Mouse (Mus musculus): ENCODE measurements around the gene Gdf11.

Gene Gdf11

DNA sequence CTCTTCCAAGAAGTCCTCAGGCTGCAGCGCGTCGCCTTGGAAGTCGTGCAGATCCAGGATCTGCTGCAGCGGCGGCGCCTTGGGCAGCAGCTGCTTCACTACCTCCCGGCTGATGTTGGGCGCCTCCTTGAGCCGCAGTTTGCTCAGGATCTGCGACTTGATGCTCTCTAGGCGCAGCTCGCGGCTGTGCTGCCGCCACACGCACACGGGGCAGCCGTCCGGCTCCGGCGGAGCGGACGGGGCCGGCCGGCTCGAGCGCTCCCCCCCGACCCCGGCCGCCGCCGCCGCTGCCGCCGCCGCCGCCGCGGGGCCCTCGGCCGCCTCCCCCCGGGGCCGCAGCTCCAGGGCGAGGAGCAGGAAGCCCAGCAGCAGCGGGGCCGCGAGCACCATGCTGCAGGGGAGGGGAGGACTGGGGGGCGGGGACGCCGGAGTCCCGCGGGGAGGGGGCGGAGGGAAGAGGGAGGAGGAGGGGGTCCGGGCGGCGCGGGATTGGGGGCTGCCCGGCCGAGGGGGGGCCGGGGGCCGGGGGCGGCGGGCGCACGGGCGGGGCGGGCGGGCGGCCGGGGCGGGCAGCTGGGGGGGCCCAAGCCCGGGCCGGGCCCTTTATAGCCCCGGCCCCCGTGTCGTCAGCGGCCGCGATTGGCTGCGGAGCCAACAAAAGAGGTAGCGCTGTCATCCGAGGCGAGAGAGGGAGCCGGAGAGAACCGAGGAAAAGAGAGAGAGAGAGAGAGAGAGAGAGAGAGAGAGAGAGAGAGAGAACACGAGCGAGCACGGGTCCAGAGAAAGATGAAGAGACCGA lies at the start of gene Gdf11:
Gdf11 (minus strand) TSS at position 423 of the 799 bp plus-strand sequence.
- DNase-seq (ENCODE audit: low read depth): peak; percentile 87

DNA sequence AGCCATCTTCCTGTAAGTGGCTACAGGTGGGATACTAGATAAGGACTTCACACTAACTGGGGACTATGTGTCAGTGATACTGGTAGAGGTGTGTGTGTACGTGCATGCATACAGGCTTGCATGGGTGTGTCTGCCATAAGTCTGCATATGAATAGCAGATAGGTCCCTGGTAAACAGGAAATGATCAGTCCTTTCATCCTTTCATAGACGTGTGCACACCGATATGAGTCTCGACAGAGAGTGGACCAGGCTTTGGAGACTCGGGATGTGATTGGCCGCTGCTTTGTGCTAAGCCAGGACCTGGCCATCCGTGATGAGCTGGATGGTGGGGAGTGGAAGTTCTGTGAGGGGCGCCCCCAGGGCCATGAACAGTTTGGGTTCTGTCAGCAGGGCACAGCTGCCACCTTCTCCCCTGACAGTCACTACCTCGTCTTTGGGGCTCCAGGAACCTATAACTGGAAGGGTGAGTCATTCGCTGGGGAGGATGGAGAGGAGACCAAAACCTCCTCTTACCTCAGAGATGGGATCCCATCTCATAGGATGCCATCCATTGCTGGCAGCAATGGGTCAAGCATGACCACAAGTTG lies 49.0 kb upstream of the Gdf11 start:
- DNase-seq (ENCODE audit: low read depth): no peak

DNA sequence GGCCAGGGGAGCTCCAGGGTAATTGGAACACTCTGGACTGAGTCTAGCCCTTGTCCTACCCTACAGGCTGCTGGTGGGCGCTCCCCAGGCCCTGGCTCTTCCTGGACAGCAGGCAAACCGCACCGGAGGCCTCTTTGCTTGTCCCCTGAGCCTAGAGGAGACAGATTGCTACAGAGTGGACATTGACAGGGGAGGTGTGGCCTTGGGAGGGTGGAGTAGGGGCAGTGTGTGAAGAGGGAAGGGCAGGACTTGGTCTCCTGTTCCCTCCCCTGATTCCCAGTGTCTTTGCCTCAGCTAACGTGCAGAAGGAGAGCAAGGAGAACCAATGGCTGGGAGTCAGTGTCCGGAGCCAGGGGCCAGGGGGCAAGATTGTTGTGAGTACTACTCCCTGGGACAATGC lies 47.5 kb upstream of the Gdf11 start:
- no peak for DNase-seq (ENCODE audit: low read depth)

DNA sequence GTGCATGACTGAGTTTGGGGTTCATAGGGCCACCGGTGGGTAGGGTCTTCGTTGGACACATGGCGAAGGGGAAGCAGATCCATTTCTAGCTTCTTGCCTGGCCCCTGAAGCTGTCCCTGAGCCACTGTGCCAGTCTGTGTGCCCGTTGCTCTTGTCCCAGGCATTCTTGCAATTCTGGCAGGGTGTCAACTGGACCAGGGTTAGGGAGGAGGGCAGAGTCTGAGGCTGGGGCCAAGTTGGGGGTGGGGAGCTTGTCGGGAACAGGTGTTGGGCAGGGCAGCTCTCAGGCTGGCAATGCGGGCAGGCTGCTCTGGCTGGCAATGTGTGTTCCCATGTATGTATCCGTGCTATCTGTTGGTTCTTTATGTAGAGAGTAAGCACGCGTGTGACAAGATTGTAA lies 46.9 kb upstream of the Gdf11 start:
- no peak for DNase-seq (ENCODE audit: low read depth)

DNA sequence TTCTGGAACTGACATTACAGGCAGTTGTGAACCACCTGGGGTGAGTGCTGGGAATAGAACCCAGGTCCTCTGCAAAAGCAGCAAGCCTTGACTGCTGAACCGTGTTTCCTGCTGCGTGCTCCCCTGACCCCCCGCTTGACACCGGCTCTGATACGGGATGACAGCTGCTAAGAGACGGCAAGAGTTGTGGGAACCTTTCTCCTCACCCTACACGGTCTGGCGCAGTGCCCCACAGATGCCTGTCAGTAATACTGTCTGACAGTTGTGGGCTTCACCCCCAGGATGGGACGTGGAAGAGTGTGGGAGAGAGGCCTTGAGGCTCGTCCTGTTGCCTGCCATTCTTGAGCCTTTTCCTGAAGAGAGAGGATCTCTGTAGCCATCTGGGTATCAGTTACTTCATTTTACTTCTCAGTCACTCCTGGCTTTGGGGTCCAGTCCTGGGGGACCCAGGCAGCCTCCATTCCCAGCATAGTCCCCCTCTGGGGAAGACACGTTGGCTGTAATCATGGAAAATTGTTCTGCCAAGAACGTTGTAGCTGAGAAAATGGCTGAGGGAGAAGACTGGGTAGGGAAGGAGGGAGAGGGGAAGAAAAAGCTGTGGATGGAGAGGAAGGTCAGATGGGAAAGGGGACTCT lies 46.4 kb upstream of the Gdf11 start:
- no peak for DNase-seq (ENCODE audit: low read depth)

DNA sequence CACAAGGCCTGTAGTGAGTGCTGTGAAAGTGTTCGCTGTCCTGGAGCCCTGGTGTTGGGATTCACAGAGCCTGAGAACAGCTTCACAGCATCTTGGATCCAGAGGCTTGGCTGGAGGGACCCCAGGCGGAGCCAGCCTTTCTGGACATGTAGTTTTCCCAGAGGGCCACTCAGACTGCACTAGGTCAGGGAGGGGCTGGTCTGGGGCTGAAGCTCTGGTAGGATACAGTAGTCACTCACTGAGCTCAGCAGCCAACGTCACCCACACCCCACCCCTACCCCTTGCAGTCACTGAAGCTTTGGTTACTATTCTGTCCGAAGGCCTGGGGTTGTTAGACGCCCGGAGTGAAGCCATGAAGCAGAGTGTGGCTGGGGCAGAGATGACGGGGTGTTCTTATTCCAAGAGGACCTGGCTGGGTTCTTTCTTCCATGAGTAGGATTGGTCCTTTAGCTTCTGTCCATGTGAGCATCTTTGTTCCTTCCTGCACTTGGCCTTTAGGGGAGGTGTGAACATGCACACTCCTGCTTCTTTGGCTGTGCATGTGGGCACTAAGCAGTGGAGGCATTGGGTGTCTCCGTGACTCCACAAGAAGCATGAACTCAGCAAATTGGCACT lies 44.4 kb upstream of the Gdf11 start:
- no peak for DNase-seq (ENCODE audit: low read depth)

DNA sequence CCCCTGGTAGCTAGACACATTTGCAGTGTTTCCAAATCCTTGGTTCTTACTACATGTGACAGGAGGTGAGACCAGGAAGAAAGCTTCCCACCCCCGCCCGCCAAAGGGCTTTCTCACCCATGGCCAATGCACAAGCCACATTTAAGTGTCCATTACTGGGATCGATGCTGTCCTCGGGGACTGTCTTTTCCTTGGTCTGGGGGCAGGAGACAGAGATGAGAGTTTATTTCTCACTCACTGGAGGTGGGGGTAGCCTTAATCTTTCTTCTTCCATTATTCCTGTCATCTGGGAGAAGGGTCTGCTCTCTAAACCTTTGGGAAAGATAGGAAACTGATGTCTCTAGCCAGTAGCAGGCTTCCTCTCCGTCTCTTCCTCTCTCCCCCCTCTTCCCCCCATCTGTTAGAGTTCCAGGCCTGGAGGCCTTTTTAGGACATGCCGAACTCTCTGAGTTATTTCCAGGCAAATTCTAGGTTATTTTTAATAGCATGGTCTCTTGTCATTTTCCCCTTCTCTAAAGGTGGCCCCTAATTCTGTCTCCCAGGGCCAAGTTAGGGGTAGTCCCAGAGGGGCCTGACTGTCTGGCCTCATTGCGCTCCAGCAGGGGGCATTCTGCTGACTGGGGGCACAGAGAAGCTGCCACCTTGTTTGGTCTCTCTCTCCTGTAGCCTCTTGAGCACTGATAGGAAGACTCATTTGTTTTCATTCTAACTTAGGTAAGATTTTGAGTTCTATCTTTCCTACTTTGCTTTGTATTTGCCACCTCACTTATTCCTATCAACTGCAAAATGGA lies 43.7 kb upstream of the Gdf11 start:
- no peak for DNase-seq (ENCODE audit: low read depth)

DNA sequence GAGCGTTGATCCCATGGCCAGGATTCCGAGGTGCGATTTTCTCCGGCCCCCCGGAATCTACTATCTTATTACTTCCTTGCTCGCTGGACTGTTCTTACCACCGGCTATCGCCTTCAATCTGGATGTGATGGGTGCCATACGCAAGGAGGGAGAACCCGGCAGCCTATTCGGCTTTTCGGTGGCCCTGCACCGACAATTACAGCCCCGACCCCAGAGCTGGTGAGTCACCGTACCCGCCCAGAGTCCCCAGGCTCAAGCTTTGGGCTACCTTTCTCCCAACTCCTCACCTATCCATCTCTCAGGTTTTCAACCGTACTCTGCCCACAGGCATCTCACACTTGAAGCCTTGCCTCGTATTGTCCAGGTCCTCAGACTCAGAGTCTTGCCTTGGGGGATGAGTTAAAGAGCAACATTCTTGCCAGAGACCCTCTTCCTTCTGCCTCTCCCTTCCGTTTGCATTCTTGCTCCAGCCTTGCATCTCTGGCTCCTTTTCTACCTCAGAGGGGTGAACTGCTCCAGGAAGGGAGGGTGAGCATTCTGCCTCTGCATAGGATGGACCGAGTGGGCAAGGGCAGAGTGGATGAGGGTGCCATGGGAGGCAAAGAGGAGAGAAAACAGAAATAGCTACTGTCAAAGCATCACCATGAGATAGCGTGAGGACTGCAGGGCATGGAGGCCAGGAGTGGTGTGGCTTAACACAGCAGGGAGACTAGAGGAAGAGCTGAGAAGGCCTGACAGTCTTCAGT lies 42.6 kb upstream of the Gdf11 start:
- no peak for DNase-seq (ENCODE audit: low read depth)

DNA sequence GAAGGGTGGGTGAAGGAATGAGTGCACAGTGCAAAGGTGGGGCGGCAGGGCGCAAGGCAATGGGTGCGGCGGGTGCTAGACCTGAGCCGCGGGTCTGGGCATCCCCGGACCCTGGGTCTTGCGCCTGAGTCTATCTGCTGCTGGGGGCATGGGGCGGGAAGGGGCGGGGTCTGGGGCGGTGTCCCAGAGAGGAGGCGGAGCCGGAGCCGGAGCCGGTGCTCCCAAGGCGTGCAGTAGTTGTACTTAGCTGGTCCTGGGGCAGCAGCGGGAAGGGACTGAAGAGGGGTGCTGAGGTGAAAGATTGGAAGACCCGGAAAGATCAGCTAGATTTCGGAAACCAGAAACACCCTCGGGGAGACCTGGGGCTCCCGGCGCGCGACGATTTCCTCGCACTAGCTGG lies 42.1 kb upstream of the Gdf11 start, which contains the start of gene Itga7:
Itga7 (plus strand) TSS at position 245 of the 400 bp plus-strand sequence.
- DNase-seq (ENCODE audit: low read depth): peak; percentile 57

DNA sequence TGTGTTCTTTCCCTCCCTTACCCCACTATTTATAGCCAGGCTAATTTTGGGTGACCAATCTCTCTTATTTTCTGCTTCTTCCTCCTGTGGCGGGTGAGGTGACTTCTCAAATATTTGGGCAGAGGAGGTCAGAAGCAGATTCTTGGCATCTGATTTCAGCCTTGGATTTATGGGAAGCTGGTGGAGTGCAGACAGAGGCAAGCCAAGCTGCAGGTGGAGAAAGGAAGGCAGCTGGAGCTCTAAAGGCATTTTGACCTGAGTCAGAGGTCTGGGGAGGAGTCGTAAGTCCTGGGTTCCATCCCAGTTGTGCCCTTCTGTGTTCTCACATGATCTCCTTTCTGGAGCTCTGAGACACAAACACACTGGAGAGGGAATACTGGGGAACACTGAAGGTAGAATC lies 39.9 kb upstream of the Gdf11 start:
- DNase-seq (ENCODE audit: low read depth): peak; percentile 58

DNA sequence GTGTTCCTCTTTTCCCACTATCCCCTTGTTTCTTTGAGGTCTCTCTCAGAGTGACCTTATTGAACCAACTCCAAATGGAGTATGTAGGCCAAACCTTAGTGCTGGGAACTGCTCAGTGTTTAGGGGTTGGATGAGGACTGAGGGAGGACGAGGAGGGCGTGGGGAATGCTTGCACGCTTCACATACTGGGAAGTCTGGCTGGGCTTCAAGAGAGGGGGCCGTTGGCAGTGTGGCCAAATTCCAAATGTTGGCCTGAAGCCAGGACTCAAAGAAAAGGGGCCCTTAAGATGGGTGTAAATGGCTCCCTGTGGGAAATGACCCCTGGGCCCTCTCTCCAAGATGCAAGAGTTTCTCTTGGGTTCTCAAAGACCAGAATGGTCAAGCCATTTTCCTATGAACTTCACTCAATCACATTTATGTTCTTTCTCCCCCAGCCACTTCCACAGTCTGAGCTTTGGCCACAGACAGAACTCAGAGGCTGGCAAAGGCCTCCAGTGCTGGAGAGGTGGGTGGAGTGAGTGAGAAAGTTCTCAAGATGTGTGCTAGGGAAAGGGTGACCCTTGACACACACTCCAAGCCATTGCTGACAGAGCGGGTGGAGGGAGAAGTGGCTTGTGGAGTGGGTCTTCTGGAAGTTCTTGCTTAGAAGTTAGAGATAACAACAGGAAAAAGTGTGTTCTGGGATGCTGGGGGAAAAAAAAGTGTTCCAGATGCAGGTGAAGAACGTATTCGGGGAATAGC lies 38.3 kb upstream of the Gdf11 start:
- DNase-seq (ENCODE audit: low read depth): no peak

DNA sequence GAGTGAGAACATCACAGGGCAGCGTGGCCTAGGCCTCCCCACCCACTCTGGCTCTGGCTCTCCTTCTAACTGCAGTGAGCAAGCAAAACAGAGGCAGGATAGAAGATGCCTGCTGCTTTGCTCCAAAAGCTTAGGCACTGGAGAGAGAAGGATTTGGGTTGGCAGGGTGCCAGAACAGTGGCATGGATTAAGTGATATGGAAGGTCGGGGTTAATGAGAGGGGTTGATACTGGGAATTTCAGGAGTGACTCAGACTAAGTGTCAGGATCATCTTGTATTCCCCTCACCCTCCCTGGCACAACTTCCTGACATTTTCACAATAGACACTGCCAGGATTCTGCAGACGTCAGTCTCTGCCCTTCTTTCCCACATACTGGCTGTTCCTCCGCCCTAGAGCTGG lies 36.8 kb upstream of the Gdf11 start:
- peak; percentile 56 for DNase-seq (ENCODE audit: low read depth)

DNA sequence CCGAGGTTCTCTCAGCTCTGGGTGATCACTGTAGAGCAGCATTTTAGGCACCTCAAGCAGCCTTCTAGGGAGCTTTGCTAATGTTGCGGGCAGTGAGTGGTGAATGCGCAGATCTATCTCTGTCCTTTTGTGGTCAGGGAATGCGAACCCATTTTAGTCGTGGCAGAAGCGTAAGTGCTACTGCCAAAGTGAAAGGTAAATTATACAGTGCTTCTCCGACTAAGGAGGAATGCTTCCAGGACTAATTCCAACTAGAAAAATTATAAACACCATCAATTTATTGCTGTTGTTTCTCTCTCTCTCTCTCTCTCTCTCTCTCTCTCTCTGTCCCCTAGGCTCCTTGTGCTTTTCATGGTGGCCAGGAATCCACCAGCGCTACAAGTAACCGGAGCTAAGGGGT lies 32.4 kb upstream of the Gdf11 start, which contains the start of gene Bloc1s1:
Bloc1s1 (minus strand) TSS at position 101 of the 400 bp plus-strand sequence.
- DNase-seq (ENCODE audit: low read depth): no peak

DNA sequence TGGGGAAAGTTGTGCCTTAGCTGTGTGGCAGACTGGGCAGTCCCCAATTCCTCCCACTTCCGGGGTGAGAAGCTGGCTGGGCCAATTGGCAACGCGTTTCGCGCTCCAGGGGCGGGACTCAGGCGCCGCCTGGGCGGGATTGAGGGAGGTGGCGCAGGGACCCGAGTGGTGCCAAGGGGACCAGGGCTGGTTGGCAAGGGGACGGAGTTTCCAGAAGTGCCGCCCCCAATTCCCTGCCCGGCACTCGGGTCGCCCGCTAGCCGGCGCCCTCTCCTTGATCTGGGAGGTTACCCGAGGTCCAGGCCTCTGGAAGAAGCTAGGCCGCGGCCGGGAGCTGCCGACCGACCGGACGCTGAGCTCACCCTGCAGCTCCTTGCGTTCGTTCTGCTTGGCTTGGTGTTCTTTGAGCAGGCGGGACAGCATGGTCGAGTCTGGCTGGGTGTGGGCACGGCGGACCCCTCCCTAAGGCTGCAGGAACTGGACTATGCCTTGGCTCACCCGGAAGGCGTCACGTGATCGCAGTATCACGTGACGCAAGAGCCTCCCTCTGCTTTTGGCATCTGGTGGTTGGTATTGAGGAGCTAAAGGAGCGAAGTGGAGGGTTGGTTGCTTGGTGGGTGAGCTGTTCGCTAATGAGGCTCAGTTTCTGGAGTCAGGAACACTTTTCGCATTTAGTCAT lies 31.6 kb upstream of the Gdf11 start:
- peak; percentile 100 for DNase-seq (ENCODE audit: low read depth)

DNA sequence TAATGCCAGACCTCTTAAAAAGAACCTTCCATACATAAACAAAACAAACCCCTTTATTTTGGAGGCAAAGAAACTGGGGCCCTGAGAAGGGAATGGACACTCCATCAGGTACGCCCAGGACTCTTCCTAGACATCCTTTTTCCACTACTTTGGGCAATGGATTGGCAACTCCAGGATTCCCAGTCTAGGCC lies 31.2 kb upstream of the Gdf11 start, which contains the start of gene Rdh5:
Rdh5 (minus strand) TSS at position 67 of the 191 bp plus-strand sequence.
- no peak for DNase-seq (ENCODE audit: low read depth)

DNA sequence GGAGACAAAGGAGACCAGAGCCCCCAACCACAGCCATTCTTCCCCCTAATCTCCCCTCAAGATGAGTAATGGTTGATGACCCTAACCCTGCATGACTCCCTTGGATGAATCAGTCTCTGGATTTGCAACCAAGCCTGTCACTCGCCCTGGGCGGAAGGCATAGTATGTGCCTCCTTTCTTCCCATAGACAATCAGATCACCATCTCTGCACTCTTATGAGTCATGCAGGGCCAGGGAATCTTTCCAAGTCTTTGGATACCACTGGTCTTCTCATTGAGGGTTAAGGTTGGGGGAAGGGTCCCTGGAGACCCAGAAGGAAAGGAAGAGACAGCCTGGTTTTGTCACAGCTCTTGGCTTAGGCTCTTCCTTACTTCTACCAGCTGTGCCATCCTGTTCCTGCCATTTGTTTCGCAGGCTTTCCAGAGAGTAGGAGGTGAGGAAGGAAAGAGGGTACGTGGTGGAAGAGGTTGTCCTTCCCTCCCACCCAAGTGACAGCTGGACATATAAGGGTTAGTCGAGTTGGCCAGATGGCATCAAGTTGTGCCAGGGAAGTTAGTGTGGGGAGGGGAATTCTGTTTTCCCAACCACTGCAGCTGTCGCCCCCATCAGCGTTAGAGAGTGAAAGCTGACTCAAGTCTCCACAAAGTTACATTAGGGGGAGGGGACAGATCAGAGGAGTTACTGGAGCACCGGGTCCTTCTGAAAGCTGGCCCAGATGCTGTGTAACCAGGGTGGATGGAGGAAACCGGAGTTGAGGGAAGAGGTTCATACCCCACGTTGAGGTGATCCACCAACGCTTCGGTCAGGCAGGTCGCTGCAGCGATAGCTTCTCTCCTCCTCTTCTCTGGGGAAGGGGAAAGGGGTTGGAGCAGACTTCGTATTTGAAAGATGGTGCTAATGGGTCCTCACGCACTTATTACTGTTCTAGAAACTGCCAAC lies 30.6 kb upstream of the Gdf11 start:
- DNase-seq (ENCODE audit: low read depth): peak; percentile 87

DNA sequence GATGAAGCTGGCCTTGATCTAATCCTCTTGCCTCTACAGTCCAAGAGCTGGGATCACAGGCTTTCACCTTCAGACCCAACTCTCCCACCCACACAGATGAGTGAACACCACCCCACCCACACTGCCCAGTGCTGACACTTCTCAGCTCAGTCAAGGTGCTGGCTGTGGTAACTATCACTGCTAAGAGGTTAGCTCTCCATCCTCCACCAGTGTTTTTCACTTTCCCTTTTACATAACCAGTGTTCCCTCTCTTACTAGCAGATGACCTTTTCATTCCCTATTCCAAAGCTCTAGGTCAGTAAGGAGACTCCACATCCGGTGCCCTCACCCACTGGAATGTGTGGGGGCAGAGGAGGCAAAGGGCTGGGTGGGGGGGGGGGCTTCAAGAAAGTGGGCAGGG lies 29.7 kb upstream of the Gdf11 start:
- DNase-seq (ENCODE audit: low read depth): peak; percentile 32

DNA sequence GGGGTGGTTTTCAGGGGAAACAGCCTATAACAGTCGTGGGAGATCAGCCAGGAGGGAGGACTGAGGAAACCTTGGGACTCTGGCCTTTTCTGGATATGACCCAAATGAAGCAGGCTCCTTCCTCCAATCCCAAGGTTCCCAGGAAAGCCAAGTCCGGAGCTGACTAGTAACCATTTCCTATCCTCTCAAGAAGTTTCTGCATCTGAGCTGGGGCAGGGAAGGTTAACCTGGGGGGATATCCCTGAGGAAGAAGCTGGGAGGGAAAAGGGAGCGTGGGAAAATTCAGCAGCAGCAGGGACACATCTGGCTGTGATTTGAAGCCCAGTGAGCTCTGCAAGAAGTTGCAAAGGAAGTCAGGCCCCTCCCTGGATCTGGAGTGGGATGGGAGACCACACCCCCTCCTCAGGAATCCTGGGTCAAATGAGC lies 29.2 kb upstream of the Gdf11 start:
- peak; percentile 72 for DNase-seq (ENCODE audit: low read depth)

DNA sequence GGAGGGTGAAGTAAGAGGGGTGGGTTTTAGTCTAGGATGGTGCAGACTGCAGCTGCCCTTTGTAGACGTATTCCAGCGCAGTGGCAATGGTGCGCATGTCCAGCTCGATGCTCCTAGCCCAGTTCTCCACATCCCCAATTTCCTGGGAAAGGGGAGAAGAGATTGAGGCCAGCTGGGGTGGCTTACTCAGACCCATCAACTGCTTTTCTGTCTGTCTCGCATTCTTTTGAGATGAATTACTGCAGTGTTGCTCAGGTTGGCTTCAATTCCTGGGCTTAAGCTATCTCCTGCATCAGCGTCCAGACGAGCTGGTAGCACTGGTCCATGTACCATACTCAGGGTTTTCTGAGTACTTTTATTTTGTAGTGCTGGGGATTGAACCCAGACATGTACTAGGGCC lies 28.4 kb upstream of the Gdf11 start:
- DNase-seq (ENCODE audit: low read depth): peak; percentile 62

Data from NIH3T3 (cell line).